Mouse (Mus musculus): ENCODE measurements at regions not wholly inside any gene's neighbourhood (a gene's known extent, or its start where the extent isn't known, plus 50 kb on each side); places are given as distances from the start of the nearest gene placed in this dataset.

DNA sequence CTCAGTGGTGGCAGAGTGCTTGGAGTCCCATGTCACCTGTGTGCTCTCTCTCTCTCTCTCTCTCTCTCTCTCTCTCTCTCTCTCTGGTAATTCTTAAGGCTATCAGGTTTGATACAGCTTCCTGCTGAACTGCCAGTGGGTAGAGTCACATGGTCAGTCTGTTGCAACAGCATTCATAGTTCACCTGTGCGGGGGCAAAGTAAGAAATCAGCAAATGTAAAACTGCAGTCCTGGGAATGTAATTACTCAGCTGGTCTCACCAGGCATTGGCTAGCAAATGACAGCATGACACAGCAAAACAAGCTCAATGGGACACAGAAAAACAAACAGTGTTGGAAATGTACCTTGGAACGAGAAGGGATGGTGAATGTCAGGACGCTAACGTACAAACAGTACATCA lies 422.7 kb downstream of the Ppargc1a start:
- no peak for ATAC-seq (ENCODE audit: low FRiP score, low read depth)

DNA sequence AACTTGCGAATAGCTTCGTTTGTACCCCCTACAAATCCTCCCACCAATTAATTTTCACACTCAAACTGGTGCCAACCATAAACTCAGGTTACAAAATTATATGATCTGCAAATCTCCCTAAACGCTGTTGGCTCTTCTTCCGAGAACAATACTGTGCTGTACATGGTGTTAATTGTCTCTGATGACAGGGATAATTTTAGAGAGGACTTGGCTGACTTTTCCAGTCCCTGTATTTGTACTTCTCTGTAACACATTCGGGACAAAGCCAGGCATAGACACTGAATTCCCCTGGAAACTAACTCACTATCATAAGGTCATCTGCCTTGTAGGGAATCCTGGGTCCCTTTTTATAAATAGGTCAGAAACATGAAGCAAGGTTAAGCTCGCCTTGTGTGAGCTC lies 442.4 kb downstream of the Ppargc1a start:
- Histone ChIP-seq H3K9me3 (ENCODE audit: control insufficient read depth, low read length) (no peaks in the 10 kb centered on the region), H3K27me3 (ENCODE audit: control insufficient read depth, insufficient read depth, low read length) (no peaks in the 10 kb centered on the region)
- no peak for TF ChIP-seq POLR2A (IDR thresholded peaks at IDR 0.05; ENCODE audit: borderline replicate concordance, extremely low read depth, insufficient read depth, insufficient read length)

More for the DNA sequence above, 422.7 kb downstream of the Ppargc1a start:
- 73% methylated on average over 4 of the region's 4 CpGs for WGBS
- H3K27me3 ChIP-seq (ENCODE audit: control insufficient read depth, insufficient read depth, low read length) = no peaks in the 10 kb centered on the region
- TF ChIP-seq POLR2A (IDR thresholded peaks at IDR 0.05; ENCODE audit: borderline replicate concordance, extremely low read depth, insufficient read depth, insufficient read length) = no peak
- H3K9ac ChIP-seq (ENCODE audit: low read depth, low read length, severe bottlenecking) = no peak overlapping the region
- no peaks in the 10 kb centered on the region for H3K9me3 ChIP-seq (ENCODE audit: control insufficient read depth, low read length)
- no peak for DNase-seq (ENCODE audit: low spot score)
- H3K27ac ChIP-seq (replicated peaks; ENCODE audit: low read depth, low read length) = no peak overlapping the region
- H3K4me2 ChIP-seq (replicated peaks; ENCODE audit: low read depth, low read length, severe bottlenecking) = no peak overlapping the region
- no peak overlapping the region for H3K4me3 ChIP-seq (replicated peaks; ENCODE audit: low read length)
- no peaks in the 10 kb centered on the region for H3K4me1 ChIP-seq (ENCODE audit: control insufficient read depth, insufficient read depth, low read length)
- no peaks in the 10 kb centered on the region for H3K36me3 ChIP-seq (ENCODE audit: control insufficient read depth, insufficient read depth, low read length)

DNA sequence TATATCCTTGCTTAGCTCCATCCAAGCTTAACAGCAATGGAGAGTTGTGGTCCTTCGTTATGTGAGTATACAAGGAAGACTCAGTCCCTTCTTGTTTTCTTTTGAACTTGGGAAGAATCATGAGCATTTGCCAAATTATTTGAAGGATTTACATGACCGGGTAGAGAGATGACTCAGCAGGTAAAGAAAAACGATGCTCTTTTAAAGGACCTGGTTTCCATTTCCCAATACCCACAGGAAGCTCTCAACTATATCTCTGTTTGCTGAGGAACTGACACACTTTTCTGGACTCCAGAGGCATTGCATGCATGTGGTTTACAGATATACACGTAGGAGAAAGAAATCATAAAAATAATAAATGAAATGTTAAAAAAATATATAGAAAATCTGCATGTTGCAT lies 457.5 kb downstream of the Ppargc1a start:
- ATAC-seq (ENCODE audit: low FRiP score, low read depth) = no peak
- H3K9ac ChIP-seq (ENCODE audit: low read depth, low read length, severe bottlenecking) = no peak overlapping the region
- no peaks in the 10 kb centered on the region for H3K4me1 ChIP-seq (ENCODE audit: control insufficient read depth, insufficient read depth, low read length)
- TF ChIP-seq POLR2A (IDR thresholded peaks at IDR 0.05; ENCODE audit: borderline replicate concordance, extremely low read depth, insufficient read depth, insufficient read length) = no peak
- H3K27me3 ChIP-seq (ENCODE audit: control insufficient read depth, insufficient read depth, low read length) = no peaks in the 10 kb centered on the region
- H3K4me3 ChIP-seq (replicated peaks; ENCODE audit: low read length) = no peak overlapping the region
- 63% methylated on average over 4 of the region's 4 CpGs for WGBS
- H3K4me2 ChIP-seq (replicated peaks; ENCODE audit: low read depth, low read length, severe bottlenecking) = no peak overlapping the region
- no peaks in the 10 kb centered on the region for H3K9me3 ChIP-seq (ENCODE audit: control insufficient read depth, low read length)
- DNase-seq (ENCODE audit: low spot score) = no peak
- no peak overlapping the region for H3K27ac ChIP-seq (replicated peaks; ENCODE audit: low read depth, low read length)
- no peaks in the 10 kb centered on the region for H3K36me3 ChIP-seq (ENCODE audit: control insufficient read depth, insufficient read depth, low read length)

More for the DNA sequence above, 442.4 kb downstream of the Ppargc1a start:
- no peak for ATAC-seq (ENCODE audit: low FRiP score, low read depth)
- H3K27ac ChIP-seq (replicated peaks; ENCODE audit: low read depth, low read length) = no peak overlapping the region
- no peak overlapping the region for H3K4me3 ChIP-seq (replicated peaks; ENCODE audit: low read length)
- H3K4me1 ChIP-seq (ENCODE audit: control insufficient read depth, insufficient read depth, low read length) = no peaks in the 10 kb centered on the region
- WGBS = 72% methylated on average over 6 of the region's 6 CpGs
- no peaks in the 10 kb centered on the region for H3K36me3 ChIP-seq (ENCODE audit: control insufficient read depth, insufficient read depth, low read length)
- H3K4me2 ChIP-seq (replicated peaks; ENCODE audit: low read depth, low read length, severe bottlenecking) = no peak overlapping the region
- no peak overlapping the region for H3K9ac ChIP-seq (ENCODE audit: low read depth, low read length, severe bottlenecking)
- DNase-seq (ENCODE audit: low spot score) = no peak

DNA sequence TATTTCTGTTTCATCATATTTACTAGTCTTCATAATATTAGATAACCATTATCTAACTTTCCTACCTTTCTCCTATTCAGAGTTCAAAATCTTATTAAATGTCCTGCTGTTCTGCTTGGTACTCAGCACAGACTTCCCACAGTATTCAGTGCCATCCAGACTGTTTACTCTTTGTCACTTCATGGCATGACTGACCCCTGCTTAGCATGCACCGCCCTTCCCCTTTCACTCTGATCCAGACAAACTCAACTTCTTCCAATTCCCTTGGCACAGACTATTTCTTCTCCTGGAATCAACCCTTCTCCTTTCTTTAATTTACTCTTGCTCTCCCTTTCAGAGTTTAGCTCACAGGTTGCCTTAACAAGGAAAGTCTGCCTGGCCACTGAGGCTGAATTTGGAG lies 458.8 kb downstream of the Ppargc1a start:
- no peak overlapping the region for H3K27ac ChIP-seq (replicated peaks; ENCODE audit: low read depth, low read length)
- H3K27me3 ChIP-seq (ENCODE audit: control insufficient read depth, insufficient read depth, low read length) = no peaks in the 10 kb centered on the region
- TF ChIP-seq POLR2A (IDR thresholded peaks at IDR 0.05; ENCODE audit: borderline replicate concordance, extremely low read depth, insufficient read depth, insufficient read length) = no peak
- H3K9ac ChIP-seq (ENCODE audit: low read depth, low read length, severe bottlenecking) = no peak overlapping the region
- H3K9me3 ChIP-seq (ENCODE audit: control insufficient read depth, low read length) = no peaks in the 10 kb centered on the region
- no peaks in the 10 kb centered on the region for H3K4me1 ChIP-seq (ENCODE audit: control insufficient read depth, insufficient read depth, low read length)
- WGBS = 93% methylated on average over 1 of the region's 1 CpGs
- DNase-seq (ENCODE audit: low spot score) (no peak), ATAC-seq (ENCODE audit: low FRiP score, low read depth) (no peak)
- H3K4me2 ChIP-seq (replicated peaks; ENCODE audit: low read depth, low read length, severe bottlenecking) = no peak overlapping the region
- no peak overlapping the region for H3K4me3 ChIP-seq (replicated peaks; ENCODE audit: low read length)
- no peaks in the 10 kb centered on the region for H3K36me3 ChIP-seq (ENCODE audit: control insufficient read depth, insufficient read depth, low read length)

DNA sequence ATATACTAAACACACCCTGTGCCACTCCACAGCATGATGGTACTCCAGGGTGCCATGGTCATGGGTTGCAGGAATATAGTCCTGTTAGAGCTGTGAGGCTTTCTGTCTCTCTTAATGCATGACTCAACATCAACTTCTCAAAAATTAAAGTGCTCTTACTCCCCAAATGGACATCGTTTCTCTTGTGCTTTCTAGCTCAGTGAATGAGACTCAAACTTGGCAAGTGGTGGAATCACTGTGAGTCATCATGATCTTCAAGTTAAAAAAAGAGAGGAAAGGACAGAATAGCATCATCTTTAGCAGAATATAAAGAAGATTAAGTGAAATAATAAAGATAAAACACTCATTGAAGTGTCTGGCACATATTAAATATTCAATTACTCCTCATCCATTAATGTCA lies 459.3 kb downstream of the Ppargc1a start:
- 81% methylated on average over 1 of the region's 1 CpGs for WGBS
- no peak for TF ChIP-seq POLR2A (IDR thresholded peaks at IDR 0.05; ENCODE audit: borderline replicate concordance, extremely low read depth, insufficient read depth, insufficient read length)
- no peaks in the 10 kb centered on the region for H3K27me3 ChIP-seq (ENCODE audit: control insufficient read depth, insufficient read depth, low read length)
- H3K4me2 ChIP-seq (replicated peaks; ENCODE audit: low read depth, low read length, severe bottlenecking) = no peak overlapping the region
- no peak overlapping the region for H3K4me3 ChIP-seq (replicated peaks; ENCODE audit: low read length)
- H3K27ac ChIP-seq (replicated peaks; ENCODE audit: low read depth, low read length) = no peak overlapping the region
- no peaks in the 10 kb centered on the region for H3K9me3 ChIP-seq (ENCODE audit: control insufficient read depth, low read length)
- H3K4me1 ChIP-seq (ENCODE audit: control insufficient read depth, insufficient read depth, low read length) = no peaks in the 10 kb centered on the region
- ATAC-seq (ENCODE audit: low FRiP score, low read depth) = no peak
- DNase-seq (ENCODE audit: low spot score) = no peak
- no peaks in the 10 kb centered on the region for H3K36me3 ChIP-seq (ENCODE audit: control insufficient read depth, insufficient read depth, low read length)
- no peak overlapping the region for H3K9ac ChIP-seq (ENCODE audit: low read depth, low read length, severe bottlenecking)

DNA sequence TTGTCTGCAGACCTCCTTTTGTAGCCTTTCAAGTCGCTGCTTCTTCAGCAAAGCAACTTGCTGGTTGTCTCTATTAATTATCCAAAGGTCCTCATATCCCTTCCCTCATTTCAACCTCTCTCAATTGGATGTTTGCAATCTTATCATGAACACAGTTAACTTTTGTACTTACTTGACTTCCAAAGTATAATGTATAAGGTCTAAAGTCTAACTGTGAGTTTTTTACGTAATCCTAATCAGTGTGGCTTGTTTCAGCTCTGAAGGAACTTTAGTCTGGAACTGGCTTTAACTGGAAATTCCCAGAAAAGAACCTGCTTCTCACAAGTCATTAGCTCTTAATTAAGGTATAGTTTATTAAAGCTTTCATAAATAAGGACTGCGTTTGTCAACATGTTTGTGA lies 467.6 kb downstream of the Ppargc1a start:
- H3K27ac ChIP-seq (replicated peaks; ENCODE audit: low read depth, low read length) = no peak overlapping the region
- ATAC-seq (ENCODE audit: low FRiP score, low read depth) = no peak

More for the DNA sequence above, 467.6 kb downstream of the Ppargc1a start:
- no peak for TF ChIP-seq POLR2A (IDR thresholded peaks at IDR 0.05; ENCODE audit: borderline replicate concordance, extremely low read depth, insufficient read depth, insufficient read length)
- WGBS = 76% methylated on average over 3 of the region's 3 CpGs
- no peak for DNase-seq (ENCODE audit: low spot score)
- H3K4me3 ChIP-seq (replicated peaks; ENCODE audit: low read length) = no peak overlapping the region
- no peaks in the 10 kb centered on the region for H3K4me1 ChIP-seq (ENCODE audit: control insufficient read depth, insufficient read depth, low read length)
- no peak overlapping the region for H3K4me2 ChIP-seq (replicated peaks; ENCODE audit: low read depth, low read length, severe bottlenecking)
- no peaks in the 10 kb centered on the region for H3K27me3 ChIP-seq (ENCODE audit: control insufficient read depth, insufficient read depth, low read length)
- no peak overlapping the region for H3K9ac ChIP-seq (ENCODE audit: low read depth, low read length, severe bottlenecking)
- no peaks in the 10 kb centered on the region for H3K9me3 ChIP-seq (ENCODE audit: control insufficient read depth, low read length)
- H3K36me3 ChIP-seq (ENCODE audit: control insufficient read depth, insufficient read depth, low read length) = no peaks in the 10 kb centered on the region
